Mouse (Mus musculus) heart, embryonic 11.5 days (tissue): ENCODE data around the gene Pm20d2. TPM values are rescaled to one million over a fixed set of nuclear protein-coding genes. Genes with fewer than 3 reads are reported as not detected.

Source experiments
- ATAC-seq: fragments of 200-750 bp; cut with Nextera tagmentation; replicated peaks from 2 replicates; pipeline ENCODE4 v1.8.0; 2017; ENCODE audit warnings: moderate library complexity; ENCODE audit not compliant: insufficient number of reproducible peaks, low FRiP score, low TSS enrichment
- H3K27ac ChIP-seq: fragments of 300-500 bp; sonication (generic); 2 replicates; pipeline ENCODE4 v1.5.1; 2014; ENCODE audit warnings: mild to moderate bottlenecking, low read depth, low read length
- H3K27me3 ChIP-seq: fragments of 300-500 bp; sonication (generic); 2 replicates; pipeline ENCODE4 v1.6.1; 2014; ENCODE audit warnings: mild to moderate bottlenecking, low read length, mixed read lengths; ENCODE audit not compliant: control insufficient read depth, insufficient read depth
- H3K36me3 ChIP-seq: fragments of 300-500 bp; sonication (generic); 2 replicates; pipeline ENCODE4 v1.6.1; 2014; ENCODE audit warnings: mild to moderate bottlenecking, low read length, moderate library complexity, mixed read lengths; ENCODE audit not compliant: control insufficient read depth, insufficient read depth
- H3K4me1 ChIP-seq: fragments of 300-500 bp; sonication (generic); 2 replicates; pipeline ENCODE4 v1.6.1; 2014; ENCODE audit warnings: low read length; ENCODE audit not compliant: control insufficient read depth, insufficient read depth
- H3K4me2 ChIP-seq: fragments of 300-500 bp; sonication (generic); 2 replicates; pipeline ENCODE4 v1.6.1; 2014; ENCODE audit warnings: mild to moderate bottlenecking, moderate library complexity
- H3K4me3 ChIP-seq: fragments of 300-500 bp; sonication (generic); 2 replicates; pipeline ENCODE4 v1.5.1; 2014; ENCODE audit warnings: low read depth, low read length
- H3K9ac ChIP-seq: fragments of 300-500 bp; sonication (generic); 2 replicates; pipeline ENCODE4 v1.6.1; 2014; ENCODE audit warnings: mild to moderate bottlenecking, low read depth, low read length, moderate library complexity
- H3K9me3 ChIP-seq: fragments of 300-500 bp; sonication (generic); replicated peaks from 2 replicates; pipeline ENCODE4 v1.6.1; 2016; ENCODE audit warnings: low read length; ENCODE audit not compliant: control insufficient read depth
- WGBS: fragments of 180-500 bp; shearing (Covaris S2); extraction: QIAGEN DNeasy Blood & Tissue Kit; methylation state at CpG from one replicate; pipeline ENCODE4 v1.1.7; 2014; ENCODE audit not compliant: insufficient replicate concordance; 5-methylcytosine and 5-hydroxymethylcytosine counted together
- polyA plus RNA-seq: library from polyadenylated mRNA; unstranded; fragments of >200 nt; fragmentation: Nextera tagmentation; extraction: Ambion mirVana; gene quantifications from 2 replicates; pipeline ENCODE4 v1.2.1, GENCODE M21; 2014

Pm20d2 gene
- polyA plus RNA-seq, 1 experiment from 2014 or later = 1.5 TPM

GRCm38 (mm10) chr4:33146679-33147291, 42.8 kb downstream of the Pm20d2 start:
- no peak overlapping the region for H3K27ac ChIP-seq
- H3K9ac ChIP-seq = no peak overlapping the region
- H3K4me3 ChIP-seq = no peak overlapping the region
- H3K4me1 ChIP-seq = no peaks in the 10 kb centered on the region
- 32% methylated on average over 20 of the region's 20 CpGs for WGBS
- H3K27me3 ChIP-seq = peaks cover 5% of the 10 kb centered on the region
- no peaks in the 10 kb centered on the region for H3K36me3 ChIP-seq
- peak overlapping the region; percentile 44 for H3K4me2 ChIP-seq
- ATAC-seq = no peak
- H3K9me3 ChIP-seq = no peaks in the 10 kb centered on the region

GRCm38 (mm10) chr4:33132221-33132620, 57.3 kb downstream of the Pm20d2 start, which contains the start of gene Gabrr1:
TSS of gene Gabrr1 (plus strand) at chr4:33132521.
- no peak within 1 kb of the TSS for H3K27ac ChIP-seq
- no peak within 1 kb of the TSS for H3K4me2 ChIP-seq
- no peaks in the 10 kb centered on the region for H3K27me3 ChIP-seq
- WGBS = 60% methylated on average over 11 of the region's 11 CpGs
- no peaks in the 10 kb centered on the region for H3K4me1 ChIP-seq
- no peak within 1 kb of the TSS for H3K4me3 ChIP-seq
- no peaks in the 10 kb centered on the region for H3K36me3 ChIP-seq
- no peak within 1 kb of the TSS for H3K9ac ChIP-seq
- no peaks in the 10 kb centered on the region for H3K9me3 ChIP-seq
- no peak for ATAC-seq

DNA sequence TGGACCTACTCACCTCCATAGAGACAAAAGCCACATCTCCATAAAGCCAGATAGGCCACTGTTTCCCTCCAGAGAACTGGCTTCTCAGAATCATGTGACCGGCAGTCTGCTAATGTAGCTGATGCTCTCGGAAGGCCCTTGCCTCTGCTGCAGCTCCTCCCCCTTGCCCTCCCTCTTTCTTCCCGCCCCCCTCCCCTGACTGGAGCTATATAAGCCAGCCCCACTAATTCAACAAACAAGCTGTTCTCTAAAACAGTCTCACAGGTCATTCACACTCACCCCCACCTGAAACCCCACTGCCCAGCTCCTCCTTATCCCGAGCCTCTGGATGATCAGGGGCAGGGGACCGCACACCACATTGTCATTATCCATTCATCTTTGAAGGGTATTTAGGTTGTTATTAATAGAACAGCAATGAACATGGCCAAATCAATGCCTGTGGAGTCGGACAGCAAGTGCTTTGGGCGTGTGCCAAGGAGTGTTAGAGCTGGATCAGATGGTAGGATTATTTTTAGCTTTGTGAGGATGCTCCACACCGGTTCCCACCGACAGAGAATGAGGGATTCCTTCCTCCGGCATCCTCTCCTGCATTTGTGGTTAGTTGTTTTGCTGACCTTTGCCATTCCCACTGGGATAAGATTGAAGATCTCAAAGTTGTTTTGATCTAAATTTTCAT, 64.0 kb downstream of the Pm20d2 start:
- Histone ChIP-seq H3K27me3 (no peaks in the 10 kb centered on the region), H3K4me3 (no peak overlapping the region), H3K36me3 (no peaks in the 10 kb centered on the region), H3K9me3 (no peaks in the 10 kb centered on the region), H3K9ac (no peak overlapping the region), H3K4me1 (peaks cover 3% of the 10 kb centered on the region; the same call in 1 of the 2 replicates), H3K4me2 (peak overlapping the region; percentile 45), H3K27ac (no peak overlapping the region)
- 54% methylated on average over 10 of the region's 10 CpGs for WGBS
- no peak for ATAC-seq

DNA sequence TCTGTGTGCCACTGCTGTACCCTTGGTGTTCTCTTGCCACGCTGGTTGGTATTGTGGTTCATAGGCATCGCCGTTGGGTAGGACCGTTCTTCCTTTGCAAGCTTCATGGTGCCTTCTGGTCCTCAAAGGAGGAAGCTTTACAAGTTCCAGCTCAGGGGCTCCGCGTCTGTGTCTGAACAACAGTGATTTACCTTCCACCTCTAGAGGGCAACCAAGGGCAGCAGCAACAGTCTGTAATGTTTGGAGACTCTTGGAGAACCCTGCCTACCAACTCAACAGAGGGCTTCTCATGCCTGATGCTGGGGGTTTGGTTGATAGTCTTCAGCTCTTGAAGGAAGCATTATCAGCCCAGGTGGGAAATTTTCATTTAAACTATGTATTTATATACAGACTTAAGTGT, 65.0 kb downstream of the Pm20d2 start:
- WGBS = 69% methylated on average over 6 of the region's 6 CpGs
- H3K4me1 ChIP-seq = peaks cover 3% of the 10 kb centered on the region; the same call in 1 of the 2 replicates
- no peak overlapping the region for H3K4me3 ChIP-seq
- H3K4me2 ChIP-seq = no peak overlapping the region
- ATAC-seq = no peak
- H3K36me3 ChIP-seq = no peaks in the 10 kb centered on the region
- H3K9ac ChIP-seq = no peak overlapping the region
- H3K27ac ChIP-seq = no peak overlapping the region
- H3K27me3 ChIP-seq = no peaks in the 10 kb centered on the region
- H3K9me3 ChIP-seq = no peaks in the 10 kb centered on the region

Other genes starting within 250 kb of the Pm20d2 start
- gene Ankrd6, start 238.9 kb downstream of the Pm20d2 start, polyA plus RNA-seq = 5.4 and 7.1 TPM in 2 replicates
- 47.8 and 54.1 TPM in 2 replicates for gene Rragd, start 206.7 kb downstream of the Pm20d2 start, polyA plus RNA-seq
- 39.7 and 42.1 TPM in 2 replicates for gene Ube2j1, start 158.3 kb downstream of the Pm20d2 start, polyA plus RNA-seq
- gene Gabrr2, start 126.7 kb downstream of the Pm20d2 start, polyA plus RNA-seq = 0.16 and 0.31 TPM in 2 replicates
- 0.37 TPM in 1 of 2 replicates, not detected in the other for gene Gabrr1, start 57.2 kb downstream of the Pm20d2 start, polyA plus RNA-seq
- gene Srsf12, start 19.3 kb upstream of the Pm20d2 start, polyA plus RNA-seq = 1.7 and 3.1 TPM in 2 replicates
- gene Pnrc1, start 100.4 kb upstream of the Pm20d2 start, polyA plus RNA-seq = 84.0 and 85.5 TPM in 2 replicates
- gene Rngtt, start 120.6 kb upstream of the Pm20d2 start, polyA plus RNA-seq = 24.5 and 24.6 TPM in 2 replicates